Mouse (Mus musculus) lung, embryonic 16.5 days (tissue): ENCODE measurements around the gene Tbc1d2b. TPM values are rescaled to one million over a fixed set of nuclear protein-coding genes. Genes with fewer than 3 reads are reported as not detected.
A peak's percentile ranks its signal among the peaks of the same experiment; 100 is the strongest.

Experiments
- ATAC-seq: fragments of 200-750 bp; cut with Nextera tagmentation; 2 replicates; pipeline ENCODE4 v1.8.0; 2017; ENCODE audit warnings: low read depth, mild to moderate bottlenecking, moderate library complexity
- H3K27ac ChIP-seq: fragments of 300-500 bp; sonication (generic); 2 replicates; pipeline ENCODE4 v1.5.1; 2014; ENCODE audit warnings: mild to moderate bottlenecking, control low read depth, low read length
- H3K27me3 ChIP-seq: fragments of 300-500 bp; sonication (generic); 2 replicates; pipeline ENCODE4 v1.6.1; 2014; ENCODE audit warnings: low read depth, low read length, mixed read lengths; ENCODE audit not compliant: control insufficient read depth, insufficient read depth
- H3K36me3 ChIP-seq: fragments of 300-500 bp; sonication (generic); 2 replicates; pipeline ENCODE4 v1.6.1; 2014; ENCODE audit warnings: low read length; ENCODE audit not compliant: control insufficient read depth, insufficient read depth
- H3K4me1 ChIP-seq: fragments of 300-500 bp; sonication (generic); replicated peaks from 2 replicates; pipeline ENCODE4 v1.6.1; 2014; ENCODE audit warnings: low read length, mixed read lengths; ENCODE audit not compliant: control insufficient read depth, insufficient read depth
- H3K4me2 ChIP-seq: fragments of 300-500 bp; sonication (generic); 2 replicates; pipeline ENCODE4 v1.6.1; 2014; ENCODE audit warnings: low read depth, low read length, control low read depth
- H3K4me3 ChIP-seq: fragments of 300-500 bp; sonication (generic); 2 replicates; pipeline ENCODE4 v1.5.1; 2014; ENCODE audit warnings: mild to moderate bottlenecking, low read length, control low read depth
- H3K9ac ChIP-seq: fragments of 300-500 bp; sonication (generic); 2 replicates; pipeline ENCODE4 v1.6.1; 2014; ENCODE audit warnings: low read length, control low read depth
- H3K9me3 ChIP-seq: fragments of 300-500 bp; sonication (generic); 2 replicates; pipeline ENCODE4 v1.6.1; 2016; ENCODE audit warnings: low read length; ENCODE audit not compliant: control insufficient read depth
- WGBS: fragments of 180-500 bp; shearing (Covaris S2); extraction: QIAGEN DNeasy Blood & Tissue Kit; methylation state at CpG from one replicate; pipeline ENCODE4 v1.1.7; 2014; 5-methylcytosine and 5-hydroxymethylcytosine counted together
- polyA plus RNA-seq: library from polyadenylated mRNA; unstranded; fragments of >200 nt; fragmentation: Nextera tagmentation; extraction: Ambion mirVana; gene quantifications from 2 replicates; pipeline ENCODE4 v1.2.1, GENCODE M21; 2015

Gene Tbc1d2b
- polyA plus RNA-seq, 1 experiment from 2014 or later = 20.9 TPM

- Histone ChIP-seq H3K4me1 (peaks cover 32% of the 10 kb centered on the region), H3K9me3 (no peaks in the 10 kb centered on the region), H3K4me2 (0 out of 2 replicates have a peak overlapping the region, but pooled peaks have one; percentile 6), H3K9ac (no peak overlapping the region), H3K36me3 (no peaks in the 10 kb centered on the region; the same call in 1 of the 2 replicates), H3K4me3 (no peak overlapping the region), H3K27me3 (no peaks in the 10 kb centered on the region), H3K27ac (peak overlapping the region; percentile 15; the same call in 1 of the 2 replicates)
- peak; percentile 66 for ATAC-seq
- 44% methylated on average over 13 of the region's 13 CpGs for WGBS
Measured at GRCm38 (mm10) chr9:90260600-90261375, 9.8 kb downstream of the Tbc1d2b start.

- no peaks in the 10 kb centered on the region for H3K9me3 ChIP-seq
- peaks cover 33% of the 10 kb centered on the region for H3K4me1 ChIP-seq
- no peaks in the 10 kb centered on the region; the same call in 1 of the 2 replicates for H3K36me3 ChIP-seq
- no peak overlapping the region for H3K4me3 ChIP-seq
- H3K4me2 ChIP-seq = no peak overlapping the region
- WGBS = 30% methylated on average over 6 of the region's 6 CpGs
- H3K27me3 ChIP-seq = no peaks in the 10 kb centered on the region
- no peak overlapping the region for H3K9ac ChIP-seq
- ATAC-seq = no peak
- peak overlapping the region; percentile 15 for H3K27ac ChIP-seq
Measured at GRCm38 (mm10) chr9:90260079-90260478, 10.5 kb downstream of the Tbc1d2b start.

- H3K4me1 ChIP-seq = peaks cover 33% of the 10 kb centered on the region
- no peak overlapping the region; the same call in 1 of the 2 replicates for H3K27ac ChIP-seq
- H3K9me3 ChIP-seq = no peaks in the 10 kb centered on the region
- WGBS = 73% methylated on average over 12 of the region's 12 CpGs
- H3K4me3 ChIP-seq = no peak overlapping the region
- no peaks in the 10 kb centered on the region; the same call in 1 of the 2 replicates for H3K36me3 ChIP-seq
- H3K4me2 ChIP-seq = no peak overlapping the region
- no peaks in the 10 kb centered on the region for H3K27me3 ChIP-seq
- ATAC-seq = no peak
- no peak overlapping the region for H3K9ac ChIP-seq
Measured at GRCm38 (mm10) chr9:90259400-90259950, 11.1 kb downstream of the Tbc1d2b start.

DNA sequence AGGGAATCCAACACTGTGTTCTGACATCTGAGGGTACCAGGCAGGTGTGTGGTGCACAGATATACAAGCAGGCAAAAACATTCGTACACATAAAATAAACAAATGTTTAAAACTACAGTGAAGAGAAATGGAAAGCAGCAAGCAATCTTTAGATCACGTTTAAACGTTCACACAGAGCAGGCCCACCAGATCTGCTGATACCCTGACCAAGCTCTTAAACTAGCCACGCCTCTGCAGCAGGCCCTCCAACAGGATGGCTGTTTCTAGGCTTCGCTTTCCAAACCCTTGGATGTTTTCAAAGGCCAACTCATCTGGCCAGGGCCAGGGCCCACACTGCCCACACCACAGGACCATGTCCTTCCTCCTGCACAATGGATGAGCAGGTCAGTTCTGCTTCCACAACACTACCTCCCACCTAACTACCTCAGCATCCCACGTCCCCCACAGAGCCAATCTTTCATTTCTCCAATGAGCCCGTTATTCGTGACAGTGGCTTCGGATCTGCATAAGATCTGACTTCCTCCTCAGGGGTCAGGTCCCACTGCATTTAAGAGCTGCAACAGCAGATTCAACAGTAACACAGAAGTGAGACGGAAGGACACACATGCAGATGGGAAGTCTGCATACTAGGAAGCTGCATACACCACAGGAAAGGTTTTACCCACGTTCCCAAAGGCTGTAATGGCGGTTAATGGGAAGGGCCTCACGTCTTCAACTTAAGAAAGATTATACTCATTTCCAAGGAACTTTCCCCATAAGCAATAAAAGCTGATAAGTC, 12.7 kb downstream of the Tbc1d2b start:
- Histone ChIP-seq H3K4me3 (no peak overlapping the region), H3K9ac (no peak overlapping the region), H3K9me3 (no peaks in the 10 kb centered on the region), H3K27me3 (no peaks in the 10 kb centered on the region), H3K27ac (no peak overlapping the region), H3K4me1 (peaks cover 33% of the 10 kb centered on the region), H3K4me2 (no peak overlapping the region), H3K36me3 (no peaks in the 10 kb centered on the region)
- 71% methylated on average over 13 of the region's 13 CpGs for WGBS
- ATAC-seq = no peak

DNA sequence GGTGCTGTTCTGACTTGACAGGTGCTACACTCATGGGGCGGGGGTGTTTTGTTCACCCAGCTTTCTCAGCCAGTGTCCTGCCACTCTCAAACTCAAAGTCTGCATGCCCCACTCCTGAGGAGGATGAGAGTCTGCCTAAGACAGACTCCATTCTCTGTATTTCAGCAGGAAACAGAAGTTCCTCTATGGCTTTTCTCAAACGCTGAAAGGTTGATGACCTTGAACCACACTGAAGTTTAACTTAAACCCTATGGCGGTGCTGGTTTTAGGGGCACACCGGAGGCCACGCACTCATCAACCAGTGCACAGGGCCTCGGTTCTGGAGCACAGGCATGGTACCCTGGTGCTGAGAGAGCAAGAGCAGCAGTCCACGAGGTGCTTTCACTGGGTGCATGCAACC, 13.4 kb downstream of the Tbc1d2b start:
- no peaks in the 10 kb centered on the region for H3K9me3 ChIP-seq
- no peaks in the 10 kb centered on the region for H3K27me3 ChIP-seq
- H3K27ac ChIP-seq = no peak overlapping the region
- H3K9ac ChIP-seq = no peak overlapping the region
- peaks cover 33% of the 10 kb centered on the region for H3K4me1 ChIP-seq
- H3K4me2 ChIP-seq = no peak overlapping the region
- no peaks in the 10 kb centered on the region for H3K36me3 ChIP-seq
- no peak for ATAC-seq
- 67% methylated on average over 7 of the region's 7 CpGs for WGBS
- H3K4me3 ChIP-seq = no peak overlapping the region

- WGBS = 40% methylated on average over 6 of the region's 6 CpGs
- Histone ChIP-seq H3K9ac (no peak overlapping the region), H3K4me1 (peaks cover 30% of the 10 kb centered on the region), H3K9me3 (no peaks in the 10 kb centered on the region), H3K27me3 (no peaks in the 10 kb centered on the region), H3K36me3 (no peaks in the 10 kb centered on the region), H3K4me3 (no peak overlapping the region), H3K27ac (peak overlapping the region; percentile 65), H3K4me2 (no peak overlapping the region)
- ATAC-seq = peak; percentile 77
Measured at GRCm38 (mm10) chr9:90255844-90256405, 14.7 kb downstream of the Tbc1d2b start.

- ATAC-seq = no peak
- H3K9ac ChIP-seq = no peak overlapping the region
- 75% methylated on average over 2 of the region's 2 CpGs for WGBS
- H3K27me3 ChIP-seq = no peaks in the 10 kb centered on the region
- H3K4me2 ChIP-seq = no peak overlapping the region
- peaks cover 2% of the 10 kb centered on the region; the same call in 1 of the 2 replicates for H3K36me3 ChIP-seq
- no peak overlapping the region for H3K27ac ChIP-seq
- peaks cover 12% of the 10 kb centered on the region for H3K4me1 ChIP-seq
- no peaks in the 10 kb centered on the region for H3K9me3 ChIP-seq
- no peak overlapping the region for H3K4me3 ChIP-seq
Measured at GRCm38 (mm10) chr9:90253181-90253580, 17.4 kb downstream of the Tbc1d2b start.

GRCm38 (mm10) chr9:90250964-90251750, 19.4 kb downstream of the Tbc1d2b start:
- WGBS = 79% methylated on average over 13 of the region's 13 CpGs
- Histone ChIP-seq H3K4me2 (no peak overlapping the region), H3K4me3 (no peak overlapping the region), H3K9ac (no peak overlapping the region), H3K36me3 (peaks cover 11% of the 10 kb centered on the region), H3K27me3 (no peaks in the 10 kb centered on the region), H3K9me3 (no peaks in the 10 kb centered on the region), H3K4me1 (peaks cover 8% of the 10 kb centered on the region), H3K27ac (no peak overlapping the region)
- no peak for ATAC-seq
